Mouse (Mus musculus) cerebellum, adult 2 months (tissue): ENCODE data around the gene Ppp1r35.

Source experiments
- CTCF ChIP-seq: fragments of 200-500 bp; IDR thresholded peaks from 2 replicates; pipeline ENCODE4 v1.5.1; 2011; ENCODE audit warnings: low read depth, mild to moderate bottlenecking, control low read depth, low read length, moderate library complexity, borderline replicate concordance; ENCODE audit not compliant: insufficient read depth
- POLR2A ChIP-seq: fragments of 200-500 bp; IDR thresholded peaks from 2 replicates; pipeline ENCODE4 v1.6.1; 2011; ENCODE audit warnings: low read length, control low read depth, borderline replicate concordance; ENCODE audit not compliant: insufficient read depth

- no peak for TF ChIP-seq CTCF
- no peak for TF ChIP-seq POLR2A
These were observed 19.6 kb upstream of the Ppp1r35 start for GRCm38 (mm10) chr5:137758921-137759534.
